Mouse (Mus musculus): ENCODE results near the gene Efcab11. TPM values are rescaled to one million over a fixed set of nuclear protein-coding genes. Genes with fewer than 3 reads are reported as not detected.

Gene Efcab11
- polyA plus RNA-seq, 1 experiment = 2.4 TPM

DNA sequence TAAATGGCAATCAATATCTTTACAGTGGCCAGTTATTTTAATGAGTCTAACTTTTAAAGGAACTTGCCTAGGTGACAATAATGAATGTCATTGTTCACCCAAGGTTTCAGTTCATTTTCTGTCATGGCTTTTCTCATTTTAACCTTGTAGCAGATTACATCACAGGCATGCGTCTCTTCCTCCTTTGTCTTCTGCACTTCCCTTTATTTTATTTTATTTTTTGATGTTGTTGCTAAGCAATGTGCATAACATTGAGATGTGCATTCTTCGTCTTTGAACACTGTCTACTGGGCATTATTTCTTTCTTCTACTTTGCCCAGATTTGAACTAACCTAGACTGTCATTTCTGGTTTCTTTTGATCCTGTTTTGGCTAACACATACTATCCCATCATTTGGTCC, 88.3 kb downstream of the Efcab11 start:
- 21% methylated on average over 2 of the region's 2 CpGs for WGBS
- no peak for DNase-seq
- Histone ChIP-seq H3K4me1 (replicated peaks; ENCODE audit: control insufficient read depth, insufficient read depth, low read length) (no peaks in the 10 kb centered on the region), H3K4me3 (ENCODE audit: control insufficient read depth, insufficient read depth, low read length) (no peak overlapping the region), H3K27me3 (ENCODE audit: control insufficient read depth, insufficient read depth, low read length) (no peaks in the 10 kb centered on the region), H3K36me3 (ENCODE audit: control insufficient read depth, insufficient read depth, low read length) (no peaks in the 10 kb centered on the region), H3K27ac (ENCODE audit: control insufficient read depth, insufficient read depth, low read length) (no peak overlapping the region)
- no peak for TF ChIP-seq POLR2A (IDR thresholded peaks at IDR 0.05; ENCODE audit: control insufficient read depth, extremely low read depth, insufficient read depth, low read length, poor library complexity)
- TF ChIP-seq CTCF (IDR thresholded peaks at IDR 0.05; ENCODE audit: borderline replicate concordance, control insufficient read depth, extremely low read depth, insufficient read depth, low read length, poor library complexity) = no peak

DNA sequence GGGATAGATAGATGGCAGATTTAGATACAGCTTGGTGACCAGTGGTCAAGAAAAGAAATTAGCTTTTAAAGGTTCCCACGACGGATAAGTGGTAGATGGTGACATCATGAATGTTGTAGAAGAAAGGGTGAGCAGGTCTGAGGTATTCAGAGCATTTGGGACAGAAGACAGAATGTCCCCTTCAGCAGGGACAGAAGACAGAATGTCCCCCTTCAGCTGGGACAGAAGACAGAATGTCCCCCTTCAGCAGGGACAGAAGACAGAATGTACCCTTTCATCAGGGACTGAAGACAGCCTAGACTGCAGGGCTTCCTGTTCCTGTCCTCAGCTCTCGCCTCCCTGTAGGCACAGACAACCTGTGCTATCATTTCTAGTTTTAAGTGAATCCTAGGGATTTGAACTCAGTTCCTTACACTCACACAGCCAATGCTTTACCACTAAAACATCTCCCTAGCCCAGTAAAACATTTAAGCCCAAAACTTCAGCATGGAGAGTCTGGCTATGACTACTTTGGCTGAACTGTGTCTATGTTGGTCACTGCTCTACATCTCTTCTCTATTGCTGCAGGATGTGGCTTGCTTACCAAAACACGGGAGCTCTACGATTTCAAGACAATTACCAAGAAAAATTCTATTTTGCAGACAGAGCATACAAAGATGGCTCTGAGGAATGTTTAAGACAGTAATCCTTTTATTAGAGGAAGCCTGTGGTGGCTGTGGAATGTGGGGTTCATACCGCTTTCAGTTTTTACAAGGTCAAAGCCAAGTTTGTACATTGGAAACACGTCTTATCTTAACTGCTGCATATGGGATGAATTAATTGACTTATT, 89.2 kb downstream of the Efcab11 start:
- no peak overlapping the region for H3K4me3 ChIP-seq (ENCODE audit: control insufficient read depth, insufficient read depth, low read length)
- DNase-seq = no peak
- no peak for TF ChIP-seq CTCF (IDR thresholded peaks at IDR 0.05; ENCODE audit: borderline replicate concordance, control insufficient read depth, extremely low read depth, insufficient read depth, low read length, poor library complexity)
- TF ChIP-seq POLR2A (IDR thresholded peaks at IDR 0.05; ENCODE audit: control insufficient read depth, extremely low read depth, insufficient read depth, low read length, poor library complexity) = no peak
- H3K27ac ChIP-seq (ENCODE audit: control insufficient read depth, insufficient read depth, low read length) = no peak overlapping the region
- H3K4me1 ChIP-seq (replicated peaks; ENCODE audit: control insufficient read depth, insufficient read depth, low read length) = no peaks in the 10 kb centered on the region
- H3K27me3 ChIP-seq (ENCODE audit: control insufficient read depth, insufficient read depth, low read length) = no peaks in the 10 kb centered on the region
- H3K36me3 ChIP-seq (ENCODE audit: control insufficient read depth, insufficient read depth, low read length) = no peaks in the 10 kb centered on the region
- WGBS = 41% methylated on average over 7 of the region's 7 CpGs

DNA sequence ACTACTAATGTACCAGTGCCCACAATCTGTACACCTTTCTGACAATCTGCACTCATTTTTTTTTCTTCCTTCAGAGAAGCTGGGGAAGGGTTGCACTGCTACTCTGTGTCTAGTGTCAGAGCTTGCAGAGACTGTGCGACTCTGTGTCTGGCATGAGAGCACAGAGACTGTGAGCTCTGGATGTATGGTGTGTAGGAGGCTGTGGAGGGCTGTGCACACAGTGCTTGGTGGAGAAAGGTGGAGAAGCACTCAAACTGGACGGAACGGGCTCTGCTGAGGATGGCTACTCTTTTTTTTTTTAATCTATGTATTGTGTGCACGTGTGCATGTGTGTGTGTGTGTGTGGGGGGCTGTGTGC, 90.1 kb downstream of the Efcab11 start:
- H3K4me1 ChIP-seq (replicated peaks; ENCODE audit: control insufficient read depth, insufficient read depth, low read length) = peaks cover 2% of the 10 kb centered on the region; the same call in 1 of the 2 replicates
- H3K36me3 ChIP-seq (ENCODE audit: control insufficient read depth, insufficient read depth, low read length) = no peaks in the 10 kb centered on the region
- H3K27me3 ChIP-seq (ENCODE audit: control insufficient read depth, insufficient read depth, low read length) = no peaks in the 10 kb centered on the region
- no peak overlapping the region for H3K27ac ChIP-seq (ENCODE audit: control insufficient read depth, insufficient read depth, low read length)
- no peak overlapping the region for H3K4me3 ChIP-seq (ENCODE audit: control insufficient read depth, insufficient read depth, low read length)
- no peak for DNase-seq
- TF ChIP-seq CTCF (IDR thresholded peaks at IDR 0.05; ENCODE audit: borderline replicate concordance, control insufficient read depth, extremely low read depth, insufficient read depth, low read length, poor library complexity) = no peak
- TF ChIP-seq POLR2A (IDR thresholded peaks at IDR 0.05; ENCODE audit: control insufficient read depth, extremely low read depth, insufficient read depth, low read length, poor library complexity) = no peak
- WGBS = 95% methylated on average over 4 of the region's 4 CpGs

DNA sequence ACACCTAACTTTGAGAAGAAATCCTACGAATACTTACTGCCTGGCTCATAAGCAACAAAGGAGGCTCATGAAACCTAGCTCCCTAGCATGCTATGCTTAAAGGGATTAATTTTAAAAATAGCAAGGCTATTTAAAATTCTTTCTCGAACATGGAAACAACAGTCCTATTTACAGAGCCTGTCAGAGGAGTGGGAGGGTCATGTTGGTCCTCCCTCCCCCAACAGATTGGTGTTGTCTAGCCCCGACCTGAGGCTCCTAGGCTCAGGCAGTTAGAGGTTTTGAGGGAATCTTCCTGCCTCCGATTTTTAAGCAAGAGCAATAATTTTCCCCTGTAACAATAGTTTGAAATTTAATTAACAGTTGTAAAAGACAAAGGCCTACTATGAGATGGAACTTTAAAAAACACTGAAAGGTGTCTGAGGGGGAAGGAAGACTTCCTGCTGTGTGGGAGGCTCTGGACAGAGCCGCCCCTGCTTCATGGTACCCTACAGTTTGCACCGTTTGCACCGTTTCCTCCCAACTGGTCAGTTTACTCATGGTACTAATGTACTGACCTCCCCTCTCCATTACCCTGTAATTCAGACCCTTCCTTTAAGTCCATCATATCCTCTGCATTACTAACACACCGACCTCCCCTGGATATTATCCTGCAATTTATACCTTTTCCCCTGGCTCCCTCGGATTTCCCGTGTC, 90.6 kb downstream of the Efcab11 start:
- Histone ChIP-seq H3K4me1 (replicated peaks; ENCODE audit: control insufficient read depth, insufficient read depth, low read length) (peaks cover 2% of the 10 kb centered on the region; the same call in 1 of the 2 replicates), H3K27me3 (ENCODE audit: control insufficient read depth, insufficient read depth, low read length) (no peaks in the 10 kb centered on the region), H3K36me3 (ENCODE audit: control insufficient read depth, insufficient read depth, low read length) (no peaks in the 10 kb centered on the region), H3K4me3 (ENCODE audit: control insufficient read depth, insufficient read depth, low read length) (no peak overlapping the region), H3K27ac (ENCODE audit: control insufficient read depth, insufficient read depth, low read length) (no peak overlapping the region)
- 85% methylated on average over 10 of the region's 10 CpGs for WGBS
- no peak for TF ChIP-seq CTCF (IDR thresholded peaks at IDR 0.05; ENCODE audit: borderline replicate concordance, control insufficient read depth, extremely low read depth, insufficient read depth, low read length, poor library complexity)
- no peak for TF ChIP-seq POLR2A (IDR thresholded peaks at IDR 0.05; ENCODE audit: control insufficient read depth, extremely low read depth, insufficient read depth, low read length, poor library complexity)
- no peak for DNase-seq

DNA sequence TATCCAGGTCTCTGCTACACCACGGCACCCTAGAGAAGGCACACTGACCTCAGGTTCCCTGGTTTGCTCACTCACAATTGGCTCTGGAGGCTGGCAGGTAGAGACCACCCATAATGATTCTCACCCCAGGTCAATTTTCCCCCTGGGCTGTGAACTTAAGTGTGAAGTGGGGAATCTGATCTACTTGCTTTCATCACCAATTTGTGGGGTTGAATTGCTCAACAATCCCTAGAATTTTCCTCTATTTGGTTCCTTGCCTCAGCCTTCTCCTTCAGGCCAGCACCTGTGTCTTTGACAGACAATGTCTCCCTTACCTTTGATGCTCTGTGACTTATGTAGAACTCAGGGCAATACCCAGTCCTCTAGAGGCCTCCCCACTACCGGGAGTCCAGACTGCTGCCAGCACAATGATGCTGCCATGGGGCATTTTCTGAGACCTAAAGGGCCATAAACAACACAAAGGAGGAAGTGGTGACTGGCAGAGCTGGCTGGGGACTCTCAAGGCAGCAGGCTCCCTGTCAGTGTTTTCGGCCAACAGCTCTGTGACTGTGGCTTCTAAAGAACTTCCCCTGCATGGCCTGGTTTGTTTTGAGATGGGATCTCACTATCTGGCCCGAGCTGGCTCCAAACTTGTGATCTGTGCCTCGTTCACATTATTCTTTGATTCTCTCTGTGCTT, 94.8 kb downstream of the Efcab11 start:
- no peak overlapping the region for H3K27ac ChIP-seq (ENCODE audit: control insufficient read depth, insufficient read depth, low read length)
- no peaks in the 10 kb centered on the region for H3K36me3 ChIP-seq (ENCODE audit: control insufficient read depth, insufficient read depth, low read length)
- 33% methylated on average over 5 of the region's 5 CpGs for WGBS
- H3K4me3 ChIP-seq (ENCODE audit: control insufficient read depth, insufficient read depth, low read length) = no peak overlapping the region
- TF ChIP-seq POLR2A (IDR thresholded peaks at IDR 0.05; ENCODE audit: control insufficient read depth, extremely low read depth, insufficient read depth, low read length, poor library complexity) = no peak
- TF ChIP-seq CTCF (IDR thresholded peaks at IDR 0.05; ENCODE audit: borderline replicate concordance, control insufficient read depth, extremely low read depth, insufficient read depth, low read length, poor library complexity) = no peak
- DNase-seq = no peak
- H3K27me3 ChIP-seq (ENCODE audit: control insufficient read depth, insufficient read depth, low read length) = no peaks in the 10 kb centered on the region
- H3K4me1 ChIP-seq (replicated peaks; ENCODE audit: control insufficient read depth, insufficient read depth, low read length) = peaks cover 2% of the 10 kb centered on the region; the same call in 1 of the 2 replicates

DNA sequence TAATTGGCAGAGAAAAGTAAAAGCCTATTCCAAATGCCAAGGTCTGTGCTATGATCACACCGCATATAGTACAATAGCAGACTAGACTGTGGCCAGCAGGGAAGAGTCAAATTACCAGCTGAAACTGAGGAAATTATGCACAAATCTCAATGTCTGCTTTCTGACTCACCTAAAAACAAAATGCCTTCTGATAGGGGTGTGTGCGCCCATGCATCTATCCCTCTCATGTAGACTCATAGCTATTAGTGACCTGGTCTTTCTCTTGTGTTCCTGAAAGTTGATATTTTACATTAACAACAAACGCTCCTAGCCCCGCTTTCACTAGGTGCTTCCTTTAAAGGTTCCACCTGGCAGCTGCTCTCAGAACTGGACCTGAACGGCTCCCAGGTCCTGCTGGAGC, 102.5 kb downstream of the Efcab11 start:
- no peaks in the 10 kb centered on the region for H3K27me3 ChIP-seq (ENCODE audit: control insufficient read depth, insufficient read depth, low read length)
- DNase-seq = no peak
- H3K4me1 ChIP-seq (replicated peaks; ENCODE audit: control insufficient read depth, insufficient read depth, low read length) = no peaks in the 10 kb centered on the region
- no peaks in the 10 kb centered on the region for H3K36me3 ChIP-seq (ENCODE audit: control insufficient read depth, insufficient read depth, low read length)
- TF ChIP-seq CTCF (IDR thresholded peaks at IDR 0.05; ENCODE audit: borderline replicate concordance, control insufficient read depth, extremely low read depth, insufficient read depth, low read length, poor library complexity) (no peak), POLR2A (IDR thresholded peaks at IDR 0.05; ENCODE audit: control insufficient read depth, extremely low read depth, insufficient read depth, low read length, poor library complexity) (no peak)
- WGBS = 95% methylated on average over 5 of the region's 5 CpGs
- no peak overlapping the region for H3K4me3 ChIP-seq (ENCODE audit: control insufficient read depth, insufficient read depth, low read length)
- no peak overlapping the region for H3K27ac ChIP-seq (ENCODE audit: control insufficient read depth, insufficient read depth, low read length)
